Mouse (Mus musculus): ENCODE data around the gene Noxa1. TPM values are rescaled to one million over a fixed set of nuclear protein-coding genes. Genes with fewer than 3 reads are reported as not detected.

The Noxa1 gene
- polyA plus RNA-seq, 1 experiment from 2014 or later = not detected

GRCm38 (mm10) chr2:25065537-25065936, 29.4 kb downstream of the Noxa1 start:
- Histone ChIP-seq H3K4me1 (no peaks in the 10 kb centered on the region), H3K4me3 (no peak overlapping the region), H3K9ac (no peak overlapping the region), H3K9me3 (no peaks in the 10 kb centered on the region), H3K27ac (replicated peaks) (no peak overlapping the region), H3K36me3 (peaks cover 27% of the 10 kb centered on the region), H3K27me3 (replicated peaks) (no peaks in the 10 kb centered on the region), H3K4me2 (no peak overlapping the region)
- no peak for ATAC-seq (ENCODE audit: extremely low read depth, insufficient number of reproducible peaks, low FRiP score, low TSS enrichment)

- no peaks in the 10 kb centered on the region for H3K4me1 ChIP-seq
- H3K9me3 ChIP-seq = no peaks in the 10 kb centered on the region
- no peak overlapping the region for H3K27ac ChIP-seq (replicated peaks)
- 76% methylated on average over 1 of the region's 1 CpGs for WGBS
- H3K36me3 ChIP-seq = peaks cover 39% of the 10 kb centered on the region
- H3K4me3 ChIP-seq = no peak overlapping the region
- H3K9ac ChIP-seq = no peak overlapping the region
- no peak for ATAC-seq (ENCODE audit: extremely low read depth, insufficient number of reproducible peaks, low FRiP score, low TSS enrichment)
- no peaks in the 10 kb centered on the region for H3K27me3 ChIP-seq (replicated peaks)
- no peak overlapping the region for H3K4me2 ChIP-seq
Observed at GRCm38 (mm10) chr2:25064285-25064684, 30.7 kb downstream of the Noxa1 start.

- Histone ChIP-seq H3K27ac (replicated peaks) (no peak overlapping the region), H3K4me3 (no peak overlapping the region), H3K36me3 (peaks cover 46% of the 10 kb centered on the region), H3K4me2 (no peak overlapping the region), H3K9me3 (no peaks in the 10 kb centered on the region), H3K4me1 (no peaks in the 10 kb centered on the region), H3K27me3 (replicated peaks) (no peaks in the 10 kb centered on the region), H3K9ac (no peak overlapping the region)
- ATAC-seq (ENCODE audit: extremely low read depth, insufficient number of reproducible peaks, low FRiP score, low TSS enrichment) = no peak
- 84% methylated on average over 5 of the region's 5 CpGs for WGBS
Observed at GRCm38 (mm10) chr2:25063523-25063922, 31.4 kb downstream of the Noxa1 start.

GRCm38 (mm10) chr2:25058926-25059325, 36.0 kb downstream of the Noxa1 start:
- Histone ChIP-seq H3K4me2 (no peak overlapping the region), H3K4me1 (peaks cover 13% of the 10 kb centered on the region), H3K36me3 (peaks cover 67% of the 10 kb centered on the region), H3K9me3 (no peaks in the 10 kb centered on the region), H3K9ac (no peak overlapping the region), H3K27ac (replicated peaks) (no peak overlapping the region), H3K4me3 (no peak overlapping the region), H3K27me3 (replicated peaks) (no peaks in the 10 kb centered on the region)
- WGBS = 91% methylated on average over 7 of the region's 7 CpGs
- ATAC-seq (ENCODE audit: extremely low read depth, insufficient number of reproducible peaks, low FRiP score, low TSS enrichment) = no peak

GRCm38 (mm10) chr2:25055409-25056155, 39.4 kb downstream of the Noxa1 start:
- peak overlapping the region; percentile 93 for H3K9ac ChIP-seq
- H3K9me3 ChIP-seq = no peaks in the 10 kb centered on the region
- peak overlapping the region; percentile 87 for H3K4me3 ChIP-seq
- H3K27ac ChIP-seq (replicated peaks) = no peak overlapping the region
- H3K36me3 ChIP-seq = peaks cover 57% of the 10 kb centered on the region
- no peak for ATAC-seq (ENCODE audit: extremely low read depth, insufficient number of reproducible peaks, low FRiP score, low TSS enrichment)
- 87% methylated on average over 21 of the region's 21 CpGs for WGBS
- peak overlapping the region; percentile 91 for H3K4me2 ChIP-seq
- H3K27me3 ChIP-seq (replicated peaks) = no peaks in the 10 kb centered on the region
- H3K4me1 ChIP-seq = peaks cover 15% of the 10 kb centered on the region

- ATAC-seq (ENCODE audit: extremely low read depth, insufficient number of reproducible peaks, low FRiP score, low TSS enrichment) = no peak
- Histone ChIP-seq H3K9ac (peak overlapping the region; percentile 93), H3K4me1 (peaks cover 15% of the 10 kb centered on the region), H3K4me2 (peak overlapping the region; percentile 91), H3K27me3 (replicated peaks) (no peaks in the 10 kb centered on the region), H3K27ac (replicated peaks) (no peak overlapping the region), H3K36me3 (peaks cover 53% of the 10 kb centered on the region), H3K4me3 (peak overlapping the region; percentile 87), H3K9me3 (no peaks in the 10 kb centered on the region)
- 38% methylated on average over 2 of the region's 2 CpGs for WGBS
Observed at GRCm38 (mm10) chr2:25055068-25055405, 39.9 kb downstream of the Noxa1 start.

GRCm38 (mm10) chr2:25054221-25055067, 40.5 kb downstream of the Noxa1 start, which contains the start of gene Nsmf:
Gene Nsmf, plus strand, starts transcription at chr2:25054355.
- Histone ChIP-seq H3K9me3 (no peaks in the 10 kb centered on the region), H3K4me2 (peak within 1 kb of the TSS; percentile 91), H3K4me3 (peak within 1 kb of the TSS; percentile 87), H3K9ac (peak within 1 kb of the TSS; percentile 93), H3K27me3 (replicated peaks) (no peaks in the 10 kb centered on the region), H3K27ac (replicated peaks) (no peak within 1 kb of the TSS), H3K36me3 (peaks cover 48% of the 10 kb centered on the region), H3K4me1 (peaks cover 15% of the 10 kb centered on the region)
- WGBS = 5% methylated on average over 47 of the region's 47 CpGs
- peak; percentile 71; the same call in 1 of the 2 replicates for ATAC-seq (ENCODE audit: extremely low read depth, insufficient number of reproducible peaks, low FRiP score, low TSS enrichment)

GRCm38 (mm10) chr2:25053101-25053500, 41.8 kb downstream of the Noxa1 start:
- Histone ChIP-seq H3K4me1 (peaks cover 15% of the 10 kb centered on the region), H3K4me3 (no peak overlapping the region), H3K9me3 (no peaks in the 10 kb centered on the region), H3K4me2 (no peak overlapping the region), H3K9ac (no peak overlapping the region), H3K36me3 (peaks cover 35% of the 10 kb centered on the region), H3K27me3 (replicated peaks) (no peaks in the 10 kb centered on the region), H3K27ac (replicated peaks) (no peak overlapping the region)
- ATAC-seq (ENCODE audit: extremely low read depth, insufficient number of reproducible peaks, low FRiP score, low TSS enrichment) = no peak
- WGBS = 87% methylated on average over 6 of the region's 6 CpGs

- Histone ChIP-seq H3K4me2 (no peak overlapping the region), H3K27me3 (replicated peaks) (no peaks in the 10 kb centered on the region), H3K4me3 (no peak overlapping the region), H3K36me3 (peaks cover 24% of the 10 kb centered on the region), H3K9ac (no peak overlapping the region), H3K9me3 (no peaks in the 10 kb centered on the region), H3K27ac (replicated peaks) (no peak overlapping the region), H3K4me1 (peaks cover 15% of the 10 kb centered on the region)
- WGBS = 78% methylated on average over 8 of the region's 8 CpGs
- no peak for ATAC-seq (ENCODE audit: extremely low read depth, insufficient number of reproducible peaks, low FRiP score, low TSS enrichment)
Observed at GRCm38 (mm10) chr2:25051450-25051849, 43.5 kb downstream of the Noxa1 start.

GRCm38 (mm10) chr2:25050921-25051320, 44.0 kb downstream of the Noxa1 start:
- WGBS = 82% methylated on average over 7 of the region's 7 CpGs
- Histone ChIP-seq H3K9me3 (no peaks in the 10 kb centered on the region), H3K9ac (no peak overlapping the region), H3K4me2 (no peak overlapping the region), H3K27me3 (replicated peaks) (no peaks in the 10 kb centered on the region), H3K4me1 (peaks cover 15% of the 10 kb centered on the region), H3K27ac (replicated peaks) (no peak overlapping the region), H3K36me3 (peaks cover 21% of the 10 kb centered on the region), H3K4me3 (no peak overlapping the region)
- ATAC-seq (ENCODE audit: extremely low read depth, insufficient number of reproducible peaks, low FRiP score, low TSS enrichment) = no peak

- Histone ChIP-seq H3K4me1 (no peaks in the 10 kb centered on the region), H3K9ac (no peak overlapping the region), H3K27me3 (replicated peaks) (no peaks in the 10 kb centered on the region), H3K9me3 (no peaks in the 10 kb centered on the region), H3K27ac (replicated peaks) (no peak overlapping the region), H3K4me2 (no peak overlapping the region), H3K4me3 (no peak overlapping the region), H3K36me3 (peaks cover 12% of the 10 kb centered on the region)
- 78% methylated on average over 5 of the region's 5 CpGs for WGBS
- ATAC-seq (ENCODE audit: extremely low read depth, insufficient number of reproducible peaks, low FRiP score, low TSS enrichment) = no peak
Observed at GRCm38 (mm10) chr2:25040089-25040488, 54.9 kb downstream of the Noxa1 start.
